ENCODE assay signal across 6 mouse cellular contexts in genomic region chr1:191511503-191511902, GRCm38 (mm10).
"Had no signal": no experiment of that assay in that cellular context is flagged by ENCODE, and none has a peak within 500 bp of the region (broad histone marks: within the 10 kb centered on the region; RNA-seq: fewer than 3 reads in every experiment).

No protein-coding gene starts in this region.

- DNase-seq: lung, adult 18-20 months; lung, embryonic 14.5 days; lung, postnatal 10 days; lung, postnatal 4 days; midbrain, embryonic 14.5 days; right cerebral cortex, postnatal 14 days had no signal
